Mouse (Mus musculus): ENCODE results near the gene Eif5a. TPM values are rescaled to one million over a fixed set of nuclear protein-coding genes. Genes with fewer than 3 reads are reported as not detected.

Gene Eif5a
- polyA plus RNA-seq, 1 experiment = 702 TPM

DNA sequence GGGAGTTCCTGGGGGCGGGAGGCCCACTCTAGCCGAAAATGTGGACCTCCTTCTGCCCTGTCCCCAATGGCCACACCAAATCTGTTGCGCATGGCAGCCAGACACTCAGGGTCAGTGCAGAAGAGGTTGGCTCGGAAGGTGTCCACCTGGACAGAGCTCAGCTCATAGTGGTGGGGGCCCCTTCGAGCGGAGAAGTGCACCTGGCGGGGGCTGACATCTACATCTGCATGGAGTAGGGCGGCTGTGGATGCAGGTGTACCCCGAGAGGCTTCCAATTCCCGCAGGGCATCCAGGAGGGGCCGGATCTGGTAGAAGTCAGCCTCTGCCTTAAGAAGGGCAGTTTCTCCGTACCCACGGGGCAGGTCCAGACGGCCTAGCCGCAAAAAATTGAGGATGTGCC, 42.0 kb downstream of the Eif5a start:
- no peak overlapping the region for H3K27ac ChIP-seq (ENCODE audit: control insufficient read depth, insufficient read depth, low read depth, low read length)
- H3K27me3 ChIP-seq (ENCODE audit: control insufficient read depth, insufficient read depth, low read length) = no peaks in the 10 kb centered on the region
- H3K36me3 ChIP-seq (ENCODE audit: control insufficient read depth, insufficient read depth, low read length) = no peaks in the 10 kb centered on the region
- H3K4me1 ChIP-seq (ENCODE audit: control insufficient read depth, insufficient read depth, low read length) = peaks cover 37% of the 10 kb centered on the region
- no peak for TF ChIP-seq POLR2A (IDR thresholded peaks at IDR 0.05; ENCODE audit: control insufficient read depth, low read depth, low read length)
- TF ChIP-seq CTCF (IDR thresholded peaks at IDR 0.05; ENCODE audit: control insufficient read depth, insufficient read depth, insufficient replicate concordance, low read depth, low read length) = no peak
- peak overlapping the region; percentile 25 for H3K4me3 ChIP-seq (ENCODE audit: control insufficient read depth, low read depth, low read length)

GRCm38 (mm10) chr11:69878952-69879351, 42.8 kb downstream of the Eif5a start:
- Histone ChIP-seq H3K36me3 (ENCODE audit: control insufficient read depth, insufficient read depth, low read length) (no peaks in the 10 kb centered on the region), H3K27ac (ENCODE audit: control insufficient read depth, insufficient read depth, low read depth, low read length) (no peak overlapping the region), H3K4me1 (ENCODE audit: control insufficient read depth, insufficient read depth, low read length) (peaks cover 35% of the 10 kb centered on the region), H3K27me3 (ENCODE audit: control insufficient read depth, insufficient read depth, low read length) (no peaks in the 10 kb centered on the region), H3K4me3 (ENCODE audit: control insufficient read depth, low read depth, low read length) (no peak overlapping the region)
- no peak for TF ChIP-seq POLR2A (IDR thresholded peaks at IDR 0.05; ENCODE audit: control insufficient read depth, low read depth, low read length)
- TF ChIP-seq CTCF (IDR thresholded peaks at IDR 0.05; ENCODE audit: control insufficient read depth, insufficient read depth, insufficient replicate concordance, low read depth, low read length) = no peak

DNA sequence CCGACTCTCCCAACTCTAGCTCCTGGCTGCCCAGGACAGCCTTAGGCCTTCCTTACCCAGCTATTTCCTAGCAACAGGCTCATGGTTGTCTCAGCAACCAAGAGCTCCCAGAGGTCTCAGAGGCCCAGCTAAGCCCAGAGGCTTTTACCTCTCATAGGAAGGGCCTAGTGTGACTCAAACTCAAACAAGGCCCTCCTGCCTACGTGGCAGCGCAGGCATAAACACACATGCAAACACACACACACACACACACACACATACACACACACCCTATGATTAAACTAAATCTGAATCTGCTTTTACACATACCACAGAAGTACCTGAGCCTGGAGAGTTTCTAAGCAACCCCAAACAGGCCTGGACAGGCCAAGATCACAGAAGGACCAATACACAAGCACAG, 43.4 kb downstream of the Eif5a start:
- H3K4me3 ChIP-seq (ENCODE audit: control insufficient read depth, low read depth, low read length) = peak overlapping the region; percentile 81; the same call in 1 of the 2 replicates
- no peak overlapping the region for H3K27ac ChIP-seq (ENCODE audit: control insufficient read depth, insufficient read depth, low read depth, low read length)
- no peaks in the 10 kb centered on the region for H3K27me3 ChIP-seq (ENCODE audit: control insufficient read depth, insufficient read depth, low read length)
- no peak for TF ChIP-seq CTCF (IDR thresholded peaks at IDR 0.05; ENCODE audit: control insufficient read depth, insufficient read depth, insufficient replicate concordance, low read depth, low read length)
- no peak for TF ChIP-seq POLR2A (IDR thresholded peaks at IDR 0.05; ENCODE audit: control insufficient read depth, low read depth, low read length)
- peaks cover 35% of the 10 kb centered on the region for H3K4me1 ChIP-seq (ENCODE audit: control insufficient read depth, insufficient read depth, low read length)
- no peaks in the 10 kb centered on the region for H3K36me3 ChIP-seq (ENCODE audit: control insufficient read depth, insufficient read depth, low read length)

DNA sequence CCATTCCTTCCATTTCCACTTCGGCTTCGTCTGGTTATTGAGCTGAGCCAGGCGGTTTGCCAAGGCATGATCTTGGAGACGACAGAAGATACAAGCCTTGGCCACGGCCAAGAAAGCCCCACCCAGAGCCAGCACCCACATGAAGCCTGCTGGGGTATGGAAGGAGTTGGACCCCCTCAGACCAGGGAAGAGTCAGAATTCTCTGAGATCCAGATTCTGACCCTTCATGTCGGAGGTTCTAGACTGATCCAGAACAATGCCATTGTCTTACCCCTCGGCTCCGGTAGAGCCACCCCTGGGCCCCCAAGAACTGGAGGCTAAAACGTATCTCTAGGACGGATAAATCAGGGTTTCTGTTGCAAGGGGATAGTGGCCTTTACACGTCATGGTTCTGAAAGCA, 43.9 kb downstream of the Eif5a start, which contains the start of gene Tmem95:
TSS of gene Tmem95 (minus strand) at position 141 of the 400 bp plus-strand sequence.
- TF ChIP-seq CTCF (IDR thresholded peaks at IDR 0.05; ENCODE audit: control insufficient read depth, insufficient read depth, insufficient replicate concordance, low read depth, low read length) (no peak), POLR2A (IDR thresholded peaks at IDR 0.05; ENCODE audit: control insufficient read depth, low read depth, low read length) (0 out of 2 replicates have a peak, but pooled peaks have one; percentile 35)
- Histone ChIP-seq H3K27ac (ENCODE audit: control insufficient read depth, insufficient read depth, low read depth, low read length) (no peak within 1 kb of the TSS), H3K36me3 (ENCODE audit: control insufficient read depth, insufficient read depth, low read length) (no peaks in the 10 kb centered on the region), H3K27me3 (ENCODE audit: control insufficient read depth, insufficient read depth, low read length) (no peaks in the 10 kb centered on the region), H3K4me1 (ENCODE audit: control insufficient read depth, insufficient read depth, low read length) (peaks cover 35% of the 10 kb centered on the region), H3K4me3 (ENCODE audit: control insufficient read depth, low read depth, low read length) (peak within 1 kb of the TSS; percentile 81)

- Histone ChIP-seq H3K27ac (ENCODE audit: control insufficient read depth, insufficient read depth, low read depth, low read length) (no peak overlapping the region), H3K36me3 (ENCODE audit: control insufficient read depth, insufficient read depth, low read length) (no peaks in the 10 kb centered on the region), H3K27me3 (ENCODE audit: control insufficient read depth, insufficient read depth, low read length) (no peaks in the 10 kb centered on the region), H3K4me3 (ENCODE audit: control insufficient read depth, low read depth, low read length) (peak overlapping the region; percentile 81), H3K4me1 (ENCODE audit: control insufficient read depth, insufficient read depth, low read length) (peaks cover 32% of the 10 kb centered on the region)
- TF ChIP-seq POLR2A (IDR thresholded peaks at IDR 0.05; ENCODE audit: control insufficient read depth, low read depth, low read length) = no peak
- TF ChIP-seq CTCF (IDR thresholded peaks at IDR 0.05; ENCODE audit: control insufficient read depth, insufficient read depth, insufficient replicate concordance, low read depth, low read length) = peak; percentile 94
Observed at GRCm38 (mm10) chr11:69876867-69877266, 44.9 kb downstream of the Eif5a start.

GRCm38 (mm10) chr11:69876186-69876585, 45.6 kb downstream of the Eif5a start:
- Histone ChIP-seq H3K4me1 (ENCODE audit: control insufficient read depth, insufficient read depth, low read length) (peaks cover 26% of the 10 kb centered on the region), H3K4me3 (ENCODE audit: control insufficient read depth, low read depth, low read length) (peak overlapping the region; percentile 81), H3K27ac (ENCODE audit: control insufficient read depth, insufficient read depth, low read depth, low read length) (no peak overlapping the region), H3K36me3 (ENCODE audit: control insufficient read depth, insufficient read depth, low read length) (no peaks in the 10 kb centered on the region), H3K27me3 (ENCODE audit: control insufficient read depth, insufficient read depth, low read length) (no peaks in the 10 kb centered on the region)
- TF ChIP-seq CTCF (IDR thresholded peaks at IDR 0.05; ENCODE audit: control insufficient read depth, insufficient read depth, insufficient replicate concordance, low read depth, low read length) = no peak
- TF ChIP-seq POLR2A (IDR thresholded peaks at IDR 0.05; ENCODE audit: control insufficient read depth, low read depth, low read length) = no peak

DNA sequence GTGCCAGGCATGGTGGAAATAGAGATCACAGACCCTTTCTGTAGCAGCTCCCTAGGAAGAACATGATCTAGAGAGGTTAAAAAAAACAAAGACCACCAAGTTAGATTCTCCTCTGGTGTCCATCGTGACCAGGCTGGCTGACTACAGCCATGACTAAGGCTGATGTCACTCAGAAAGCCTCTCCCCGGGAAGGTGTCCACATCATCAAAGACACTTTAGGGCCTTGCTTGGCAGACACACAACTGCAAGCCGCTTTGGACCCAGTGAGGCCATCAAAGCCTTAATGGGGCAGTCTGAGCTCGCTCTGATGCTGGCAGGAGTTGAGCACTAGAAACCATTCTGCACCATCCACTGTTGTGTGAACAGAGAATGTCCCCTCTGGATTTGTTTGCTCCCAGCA, 49.3 kb downstream of the Eif5a start:
- H3K27ac ChIP-seq (ENCODE audit: control insufficient read depth, insufficient read depth, low read depth, low read length) = no peak overlapping the region
- H3K4me1 ChIP-seq (ENCODE audit: control insufficient read depth, insufficient read depth, low read length) = peaks cover 10% of the 10 kb centered on the region
- TF ChIP-seq CTCF (IDR thresholded peaks at IDR 0.05; ENCODE audit: control insufficient read depth, insufficient read depth, insufficient replicate concordance, low read depth, low read length) = no peak
- TF ChIP-seq POLR2A (IDR thresholded peaks at IDR 0.05; ENCODE audit: control insufficient read depth, low read depth, low read length) = no peak
- H3K4me3 ChIP-seq (ENCODE audit: control insufficient read depth, low read depth, low read length) = no peak overlapping the region
- no peaks in the 10 kb centered on the region for H3K36me3 ChIP-seq (ENCODE audit: control insufficient read depth, insufficient read depth, low read length)
- H3K27me3 ChIP-seq (ENCODE audit: control insufficient read depth, insufficient read depth, low read length) = no peaks in the 10 kb centered on the region

- Histone ChIP-seq H3K27ac (ENCODE audit: control insufficient read depth, insufficient read depth, low read depth, low read length) (no peak overlapping the region), H3K27me3 (ENCODE audit: control insufficient read depth, insufficient read depth, low read length) (no peaks in the 10 kb centered on the region)
Observed at GRCm38 (mm10) chr11:69871822-69872221, 49.9 kb downstream of the Eif5a start.

More at GRCm38 (mm10) chr11:69871822-69872221, 49.9 kb downstream of the Eif5a start:
- TF ChIP-seq CTCF (IDR thresholded peaks at IDR 0.05; ENCODE audit: control insufficient read depth, insufficient read depth, insufficient replicate concordance, low read depth, low read length) (no peak), POLR2A (IDR thresholded peaks at IDR 0.05; ENCODE audit: control insufficient read depth, low read depth, low read length) (no peak)
- H3K4me3 ChIP-seq (ENCODE audit: control insufficient read depth, low read depth, low read length) = no peak overlapping the region
- H3K4me1 ChIP-seq (ENCODE audit: control insufficient read depth, insufficient read depth, low read length) = peaks cover 7% of the 10 kb centered on the region
- no peaks in the 10 kb centered on the region for H3K36me3 ChIP-seq (ENCODE audit: control insufficient read depth, insufficient read depth, low read length)

All from testis, adult 2 months (tissue).